Mouse (Mus musculus) neural tube, embryonic 12.5 days (tissue): Measurements from ENCODE around the gene Slc30a7. TPM values are rescaled to one million over a fixed set of nuclear protein-coding genes. Genes with fewer than 3 reads are reported as not detected.

Source experiments
- ATAC-seq: fragments of 200-750 bp; cut with Nextera tagmentation; 2 replicates; pipeline ENCODE4 v1.8.0; 2017; ENCODE audit warnings: low read depth, mild to moderate bottlenecking, moderate TSS enrichment, moderate library complexity; ENCODE audit not compliant: low FRiP score
- H3K27ac ChIP-seq: fragments of 300-500 bp; sonication (generic); 2 replicates; pipeline ENCODE4 v1.5.1; 2016
- H3K27me3 ChIP-seq: fragments of 300-500 bp; sonication (generic); replicated peaks from 2 replicates; pipeline ENCODE4 v1.6.1; 2016; ENCODE audit warnings: mild to moderate bottlenecking
- H3K36me3 ChIP-seq: fragments of 300-500 bp; sonication (generic); 2 replicates; pipeline ENCODE4 v1.6.1; 2016; ENCODE audit warnings: mild to moderate bottlenecking
- H3K4me1 ChIP-seq: fragments of 300-500 bp; sonication (generic); 2 replicates; pipeline ENCODE4 v1.6.1; 2016
- H3K4me2 ChIP-seq: fragments of 300-500 bp; sonication (generic); replicated peaks from 2 replicates; pipeline ENCODE4 v1.6.1; 2016; ENCODE audit warnings: mild to moderate bottlenecking
- H3K4me3 ChIP-seq: fragments of 300-500 bp; sonication (generic); 2 replicates; pipeline ENCODE4 v1.5.1; 2016
- H3K9ac ChIP-seq: fragments of 300-500 bp; sonication (generic); 2 replicates; pipeline ENCODE4 v1.6.1; 2016; ENCODE audit warnings: mild to moderate bottlenecking
- H3K9me3 ChIP-seq: fragments of 300-500 bp; sonication (generic); 2 replicates; pipeline ENCODE4 v1.6.1; 2016; ENCODE audit warnings: mild to moderate bottlenecking
- WGBS: fragments of 180-500 bp; shearing (Covaris S2); methylation state at CpG from one replicate; pipeline ENCODE4 v1.1.7; 2016; 5-methylcytosine and 5-hydroxymethylcytosine counted together
- polyA plus RNA-seq: library from polyadenylated mRNA; unstranded; fragments of >200 nt; fragmentation: Nextera tagmentation; extraction: Ambion mirVana; gene quantifications from 2 replicates; pipeline ENCODE4 v1.2.1, GENCODE M21; 2016

The Slc30a7 gene
- polyA plus RNA-seq, 1 experiment from 2014 or later: 20.7 TPM

DNA sequence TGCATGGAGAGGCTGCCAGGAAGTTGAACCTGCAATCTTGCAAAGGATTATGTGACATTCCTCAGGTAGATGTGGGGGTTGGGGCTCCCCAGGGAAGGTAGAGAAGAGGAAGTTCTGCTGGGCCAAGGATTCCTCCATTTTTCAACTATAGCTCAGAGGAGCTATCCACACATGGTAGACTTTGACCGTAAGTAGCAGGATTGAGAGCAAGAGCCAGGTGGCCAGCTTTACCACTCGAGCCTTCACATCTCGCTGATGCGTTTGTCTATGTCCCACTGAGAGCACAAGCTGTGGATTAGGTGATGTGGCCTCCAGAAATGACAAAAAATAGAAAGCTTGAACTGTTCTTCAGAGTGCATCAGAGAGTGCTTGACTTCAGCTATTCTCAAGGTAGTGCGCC, 11.9 kb upstream of the Slc30a7 start:
- WGBS: 94% methylated on average over 5 of the region's 5 CpGs
- no peak for ATAC-seq

DNA sequence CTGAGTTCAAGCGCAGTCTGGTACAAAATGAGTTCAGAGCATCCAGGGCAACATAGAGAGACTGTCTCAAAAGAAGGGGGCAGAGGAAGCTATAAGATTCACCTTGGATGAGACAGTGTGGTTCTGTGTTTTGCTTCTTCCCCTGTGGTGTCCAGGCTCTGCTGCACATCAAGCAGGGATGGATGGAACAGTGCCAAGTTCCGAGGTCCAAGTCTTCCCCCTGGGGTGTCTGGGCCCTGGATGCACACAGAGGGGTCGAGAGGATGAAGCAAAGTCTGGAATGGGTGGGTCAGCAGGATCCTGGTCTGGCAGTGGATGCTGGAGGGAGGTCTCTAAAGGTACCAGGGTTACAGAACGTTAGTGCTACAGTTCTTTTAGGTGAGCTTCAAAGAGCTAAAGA, 11.4 kb upstream of the Slc30a7 start:
- Histone ChIP-seq H3K4me2 (no peak overlapping the region), H3K4me3 (no peak overlapping the region)

More for the DNA sequence above, 11.9 kb upstream of the Slc30a7 start:
- Histone ChIP-seq H3K27ac (no peak overlapping the region), H3K9me3 (no peaks in the 10 kb centered on the region), H3K4me2 (no peak overlapping the region), H3K27me3 (no peaks in the 10 kb centered on the region), H3K9ac (no peak overlapping the region), H3K4me3 (no peak overlapping the region), H3K4me1 (peaks cover 7% of the 10 kb centered on the region; the same call in 1 of the 2 replicates), H3K36me3 (peaks cover 3% of the 10 kb centered on the region; the same call in 1 of the 2 replicates)

DNA sequence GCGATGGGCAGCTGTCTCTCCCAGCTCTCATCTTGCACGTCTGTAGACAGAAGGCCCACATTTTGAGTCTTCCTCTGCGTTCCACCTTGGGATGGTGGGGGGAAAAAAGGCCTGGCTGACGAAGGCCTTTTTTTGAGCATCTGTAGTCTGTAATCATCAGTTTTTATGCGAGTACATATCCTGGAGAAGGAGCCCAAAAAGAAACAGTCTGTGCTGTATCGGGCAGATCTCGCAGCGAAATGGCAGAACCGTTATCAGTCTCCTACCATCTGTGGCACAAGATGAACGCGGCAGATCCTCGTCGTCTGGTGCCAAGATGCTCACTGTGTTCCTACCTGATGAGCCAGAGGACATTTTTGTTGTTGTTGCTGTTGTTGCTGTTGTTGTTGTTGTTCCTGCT, 8.9 kb upstream of the Slc30a7 start:
- no peak overlapping the region for H3K9ac ChIP-seq
- ATAC-seq: no peak
- H3K27ac ChIP-seq: no peak overlapping the region
- no peaks in the 10 kb centered on the region for H3K36me3 ChIP-seq
- H3K4me2 ChIP-seq: no peak overlapping the region
- no peaks in the 10 kb centered on the region for H3K4me1 ChIP-seq
- WGBS: 91% methylated on average over 13 of the region's 13 CpGs
- H3K4me3 ChIP-seq: no peak overlapping the region
- no peaks in the 10 kb centered on the region for H3K27me3 ChIP-seq
- H3K9me3 ChIP-seq: no peaks in the 10 kb centered on the region

More for the DNA sequence above, 11.4 kb upstream of the Slc30a7 start:
- no peak overlapping the region for H3K9ac ChIP-seq
- H3K4me1 ChIP-seq: peaks cover 7% of the 10 kb centered on the region; the same call in 1 of the 2 replicates
- no peaks in the 10 kb centered on the region for H3K36me3 ChIP-seq
- ATAC-seq: no peak
- H3K27ac ChIP-seq: no peak overlapping the region
- no peaks in the 10 kb centered on the region for H3K27me3 ChIP-seq
- 75% methylated on average over 4 of the region's 4 CpGs for WGBS
- no peaks in the 10 kb centered on the region for H3K9me3 ChIP-seq

DNA sequence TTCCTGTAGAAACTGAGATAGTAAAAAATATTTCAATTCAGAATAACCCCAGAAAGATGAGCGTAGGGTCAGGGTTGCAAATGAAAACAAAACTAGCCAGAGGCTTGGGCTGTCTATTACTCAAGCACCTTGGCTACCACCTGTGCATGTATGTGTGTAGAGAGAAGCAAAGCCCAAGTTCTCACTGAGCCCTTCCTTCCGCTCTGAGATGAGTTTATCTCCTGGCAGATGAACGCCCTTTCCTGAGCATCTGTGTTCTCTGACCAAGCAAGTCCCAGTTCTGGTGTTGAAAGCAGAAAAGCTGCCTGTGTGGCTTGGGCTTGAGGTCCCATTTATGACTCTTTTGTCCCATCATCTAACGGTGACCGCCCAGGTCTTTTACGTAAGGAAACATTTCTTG, 7.7 kb upstream of the Slc30a7 start:
- no peaks in the 10 kb centered on the region for H3K4me1 ChIP-seq
- ATAC-seq: no peak
- no peaks in the 10 kb centered on the region for H3K36me3 ChIP-seq
- no peak overlapping the region for H3K4me2 ChIP-seq
- H3K27me3 ChIP-seq: no peaks in the 10 kb centered on the region
- no peaks in the 10 kb centered on the region for H3K9me3 ChIP-seq
- no peak overlapping the region for H3K9ac ChIP-seq
- no peak overlapping the region for H3K27ac ChIP-seq
- 86% methylated on average over 6 of the region's 6 CpGs for WGBS
- H3K4me3 ChIP-seq: no peak overlapping the region

DNA sequence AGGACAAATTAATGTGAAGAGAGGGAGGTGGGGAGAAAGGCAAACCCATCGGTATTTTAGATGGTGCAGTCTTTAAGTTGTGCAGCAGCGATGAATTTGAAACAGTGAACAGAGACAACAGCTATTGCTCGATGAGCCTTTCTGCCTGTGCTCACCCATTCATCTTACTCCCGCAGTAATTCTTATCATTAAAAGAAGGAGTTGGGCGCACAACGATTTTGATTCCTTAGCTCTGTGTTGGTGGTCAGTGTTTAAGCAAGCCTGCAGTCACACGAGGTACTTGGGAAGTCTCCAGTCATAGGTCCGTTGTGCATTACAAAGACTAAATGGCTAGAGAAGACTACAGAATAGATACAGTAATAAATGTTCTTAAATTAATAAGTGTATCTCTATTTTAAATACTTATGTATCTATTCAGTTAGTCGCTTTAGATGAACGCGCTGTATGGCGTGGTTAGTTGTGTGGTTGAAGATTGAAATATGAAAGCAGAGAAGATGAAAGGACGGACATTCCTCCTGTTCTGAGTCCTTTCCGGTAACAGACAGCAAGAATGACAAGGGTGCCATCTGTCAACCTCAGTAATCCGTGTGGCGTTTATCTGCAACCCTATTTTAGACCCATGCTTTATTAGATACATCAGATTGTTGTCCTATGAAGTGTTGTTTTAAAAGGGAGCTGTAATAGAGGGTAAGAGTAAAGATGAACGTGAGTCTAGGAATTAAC, 2.6 kb upstream of the Slc30a7 start:
- Histone ChIP-seq H3K4me2 (peak overlapping the region; percentile 88), H3K4me3 (no peak overlapping the region)
- WGBS: 82% methylated on average over 17 of the region's 17 CpGs

DNA sequence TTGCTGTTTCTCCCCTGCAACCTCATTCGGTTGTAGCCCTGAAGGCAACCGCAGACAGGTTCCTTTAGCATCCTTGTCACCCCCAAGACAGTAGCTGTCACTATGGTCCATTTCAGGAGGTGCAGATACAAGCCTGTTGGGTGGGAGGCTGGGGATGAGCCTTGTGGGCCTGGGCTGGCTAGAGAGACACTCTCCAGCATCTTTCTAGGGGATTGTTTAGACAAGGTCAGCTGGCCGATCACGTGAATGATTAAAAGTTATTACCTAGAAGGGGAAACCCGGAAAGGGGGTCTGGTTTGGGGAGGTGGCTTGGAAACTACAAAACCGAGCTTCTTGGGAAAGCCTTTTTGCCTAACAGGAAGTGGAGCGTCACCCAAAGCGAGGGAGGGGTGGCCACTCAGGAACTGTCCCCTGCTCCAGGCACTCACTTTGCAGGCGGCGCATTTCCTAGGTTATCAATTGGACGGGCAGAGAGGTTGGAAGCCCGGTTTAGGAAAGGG, 785 bp upstream of the Slc30a7 start:
- H3K4me3 ChIP-seq: peak overlapping the region; percentile 78

More for the DNA sequence above, 2.6 kb upstream of the Slc30a7 start:
- Histone ChIP-seq H3K4me1 (peaks cover 17% of the 10 kb centered on the region), H3K9me3 (no peaks in the 10 kb centered on the region), H3K36me3 (no peaks in the 10 kb centered on the region), H3K9ac (no peak overlapping the region), H3K27me3 (no peaks in the 10 kb centered on the region), H3K27ac (no peak overlapping the region)
- no peak for ATAC-seq

DNA sequence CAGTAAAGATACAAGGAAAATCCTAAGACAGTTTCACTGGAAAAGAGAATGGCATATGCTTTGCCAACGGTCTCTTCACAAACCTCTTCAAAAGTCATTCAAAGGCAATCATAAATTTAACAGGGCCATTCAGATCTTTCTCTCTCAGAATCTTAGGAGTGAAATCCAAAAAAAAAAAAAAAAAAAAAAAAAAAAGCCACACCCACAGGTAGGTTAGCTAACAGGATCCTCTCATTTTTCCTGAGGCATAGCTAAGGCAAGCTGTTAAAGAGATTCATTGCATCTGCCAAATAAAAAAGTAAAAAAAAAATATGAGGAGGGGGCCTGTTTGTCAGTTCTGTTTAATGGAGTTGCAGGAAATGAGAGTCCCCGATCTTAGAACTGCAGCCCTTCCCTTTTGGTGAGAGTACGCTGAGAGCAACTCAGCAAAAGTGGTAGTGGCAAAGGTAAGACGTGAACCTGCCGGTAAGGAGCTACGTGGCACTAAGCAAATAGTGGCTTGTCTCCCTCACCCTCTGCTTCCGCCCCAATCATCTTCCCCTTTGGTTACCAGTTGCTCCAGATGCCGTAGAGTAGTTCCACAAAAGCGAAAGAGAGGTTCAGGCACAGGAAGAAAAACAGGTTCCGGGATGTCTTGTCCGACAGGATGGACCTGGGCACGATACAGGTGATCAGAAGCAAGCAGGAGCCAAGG, 775 bp downstream of the Slc30a7 start:
- peak overlapping the region; percentile 38; the same call in 1 of the 2 replicates for H3K27ac ChIP-seq
- peaks cover 6% of the 10 kb centered on the region; the same call in 1 of the 2 replicates for H3K36me3 ChIP-seq
- H3K4me3 ChIP-seq: peak overlapping the region; percentile 78
- H3K9me3 ChIP-seq: no peaks in the 10 kb centered on the region
- no peaks in the 10 kb centered on the region for H3K27me3 ChIP-seq
- 6% methylated on average over 12 of the region's 12 CpGs for WGBS
- peak; percentile 1; the same call in 1 of the 2 replicates for ATAC-seq
- H3K4me1 ChIP-seq: peaks cover 17% of the 10 kb centered on the region
- peak overlapping the region; percentile 88 for H3K4me2 ChIP-seq
- H3K9ac ChIP-seq: peak overlapping the region; percentile 86

More for the DNA sequence above, 785 bp upstream of the Slc30a7 start:
- Histone ChIP-seq H3K4me2 (peak overlapping the region; percentile 88), H3K9me3 (no peaks in the 10 kb centered on the region), H3K4me1 (peaks cover 17% of the 10 kb centered on the region), H3K36me3 (peaks cover 6% of the 10 kb centered on the region; the same call in 1 of the 2 replicates), H3K9ac (peak overlapping the region; percentile 86), H3K27ac (peak overlapping the region; percentile 38), H3K27me3 (no peaks in the 10 kb centered on the region)
- peak; percentile 72 for ATAC-seq
- WGBS: under 1% methylated on average over 12 of the region's 12 CpGs

DNA sequence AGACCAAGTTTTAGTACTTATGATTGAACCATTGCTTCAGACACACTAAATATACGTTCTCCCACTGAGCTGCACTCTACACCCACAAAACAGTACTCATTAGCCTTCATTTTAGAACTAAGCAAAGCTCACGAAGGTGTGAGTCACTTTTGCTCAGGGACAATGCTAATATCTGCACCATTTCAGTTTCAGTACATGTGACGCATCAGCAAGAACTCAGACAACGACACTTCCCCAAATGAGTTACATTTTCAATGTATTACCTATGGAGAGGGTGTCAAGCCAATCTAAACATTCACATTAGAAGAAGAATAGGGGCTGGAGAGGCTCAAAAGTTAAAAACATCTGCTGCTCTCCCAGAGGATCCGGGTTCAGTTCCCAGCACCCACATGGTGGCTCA, 10.3 kb downstream of the Slc30a7 start:
- Histone ChIP-seq H3K9ac (no peak overlapping the region), H3K36me3 (peaks cover 29% of the 10 kb centered on the region), H3K27ac (no peak overlapping the region), H3K4me1 (no peaks in the 10 kb centered on the region), H3K27me3 (no peaks in the 10 kb centered on the region), H3K9me3 (no peaks in the 10 kb centered on the region), H3K4me3 (no peak overlapping the region), H3K4me2 (no peak overlapping the region)
- no peak for ATAC-seq
- WGBS: 93% methylated on average over 5 of the region's 5 CpGs

DNA sequence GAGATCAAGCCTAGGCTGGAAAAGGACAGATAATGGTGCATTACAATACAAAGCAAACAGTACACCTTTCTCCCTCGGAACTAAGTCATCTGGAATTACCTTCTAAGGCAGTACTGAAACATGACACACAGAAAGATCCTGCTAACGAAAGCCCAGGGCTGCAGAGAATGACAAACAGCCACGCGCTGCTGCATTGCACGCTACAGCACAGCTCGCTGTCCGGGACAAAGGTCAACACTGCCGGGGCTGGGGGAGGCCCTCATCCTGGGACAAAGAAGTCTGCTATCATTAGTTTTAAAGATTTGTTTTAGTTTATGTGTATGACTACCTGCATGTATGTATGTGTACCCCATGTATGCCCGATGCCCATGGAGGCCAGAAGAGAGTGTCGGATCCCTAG, 14.2 kb downstream of the Slc30a7 start:
- WGBS: 66% methylated on average over 10 of the region's 10 CpGs
- H3K27ac ChIP-seq: no peak overlapping the region
- no peak for ATAC-seq
- no peaks in the 10 kb centered on the region for H3K4me1 ChIP-seq
- peaks cover 23% of the 10 kb centered on the region for H3K36me3 ChIP-seq
- H3K9ac ChIP-seq: no peak overlapping the region
- H3K27me3 ChIP-seq: no peaks in the 10 kb centered on the region
- no peak overlapping the region for H3K4me3 ChIP-seq
- no peak overlapping the region for H3K4me2 ChIP-seq
- H3K9me3 ChIP-seq: no peaks in the 10 kb centered on the region

DNA sequence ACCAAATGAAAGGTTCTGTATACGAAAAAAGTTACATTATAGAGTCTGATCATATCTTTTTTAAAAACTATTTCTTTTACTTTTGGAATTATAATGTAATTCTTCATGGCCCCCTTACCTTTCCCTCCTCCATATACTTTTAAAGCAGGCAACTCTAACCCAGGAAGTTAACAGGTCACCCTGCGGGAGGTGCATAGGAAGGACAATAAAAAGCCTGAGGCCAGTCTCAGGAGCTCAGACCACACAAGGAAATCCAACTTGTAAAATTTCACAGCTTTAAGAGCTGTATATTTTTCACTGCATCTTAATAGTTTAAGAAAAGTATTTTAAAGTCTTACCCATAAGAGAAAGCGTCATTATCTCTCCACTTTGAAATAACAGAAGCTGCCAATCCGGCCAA, 14.6 kb downstream of the Slc30a7 start:
- no peak overlapping the region for H3K9ac ChIP-seq
- peaks cover 20% of the 10 kb centered on the region for H3K36me3 ChIP-seq
- H3K4me2 ChIP-seq: no peak overlapping the region
- ATAC-seq: no peak
- no peak overlapping the region for H3K4me3 ChIP-seq
- no peaks in the 10 kb centered on the region for H3K4me1 ChIP-seq
- H3K9me3 ChIP-seq: no peaks in the 10 kb centered on the region
- 70% methylated on average over 4 of the region's 4 CpGs for WGBS
- H3K27ac ChIP-seq: no peak overlapping the region
- no peaks in the 10 kb centered on the region for H3K27me3 ChIP-seq

DNA sequence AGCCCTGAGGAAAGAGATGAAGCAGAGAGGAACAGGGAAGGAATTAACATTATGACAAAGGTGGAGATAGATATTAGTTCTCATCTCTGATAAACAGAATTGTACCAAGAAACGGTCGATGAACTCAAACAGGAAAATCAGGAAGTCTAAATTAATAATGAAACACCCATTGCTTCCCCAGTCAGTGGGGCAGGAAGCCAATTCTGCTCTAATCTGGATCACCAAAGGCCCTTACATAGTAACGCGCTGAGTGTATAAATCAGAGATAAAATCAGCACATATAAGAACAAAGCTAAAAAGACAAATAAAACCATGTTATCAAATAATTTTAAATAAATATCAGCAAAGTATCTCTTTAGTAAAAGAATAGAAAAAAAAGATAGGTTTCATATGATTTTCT, 15.1 kb downstream of the Slc30a7 start:
- H3K4me2 ChIP-seq: no peak overlapping the region
- 92% methylated on average over 4 of the region's 4 CpGs for WGBS
- ATAC-seq: no peak
- no peak overlapping the region for H3K4me3 ChIP-seq
- peaks cover 22% of the 10 kb centered on the region for H3K36me3 ChIP-seq
- no peaks in the 10 kb centered on the region for H3K4me1 ChIP-seq
- no peak overlapping the region for H3K9ac ChIP-seq
- H3K9me3 ChIP-seq: no peaks in the 10 kb centered on the region
- no peaks in the 10 kb centered on the region for H3K27me3 ChIP-seq
- H3K27ac ChIP-seq: no peak overlapping the region

DNA sequence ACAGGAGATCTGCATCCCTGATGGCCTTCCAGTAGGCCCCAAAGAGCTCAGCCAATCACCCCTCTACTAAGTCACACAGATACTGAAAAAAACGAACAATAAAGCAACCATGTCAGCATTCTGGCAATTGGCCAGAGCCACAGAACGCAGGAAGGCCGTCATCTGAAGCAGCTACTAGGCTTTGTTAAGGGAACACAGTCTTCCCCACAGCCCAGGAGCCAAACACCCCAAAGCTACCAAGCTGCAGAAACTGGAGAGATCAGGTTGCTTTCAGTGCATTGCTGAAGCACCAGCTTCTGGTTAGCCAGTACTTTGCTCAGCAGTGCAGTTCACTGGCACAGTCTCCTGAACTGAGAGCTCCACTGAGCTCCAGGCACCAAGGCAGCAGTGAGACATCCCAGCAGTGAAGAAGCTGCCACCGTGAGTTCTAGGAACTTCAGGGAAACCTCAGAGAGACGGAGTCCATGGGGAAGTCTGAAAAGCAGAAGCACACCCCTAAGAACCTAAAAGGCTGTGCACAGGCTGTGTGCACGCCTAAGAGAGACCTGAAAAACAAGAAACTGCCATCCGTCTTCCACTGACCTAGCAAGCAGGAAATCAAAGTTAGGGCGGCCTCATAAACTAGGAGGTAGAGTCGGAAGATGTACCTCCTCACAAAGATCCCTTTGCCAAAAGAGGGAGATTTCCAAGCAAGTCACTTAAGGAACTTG, 21.9 kb downstream of the Slc30a7 start:
- H3K36me3 ChIP-seq: peaks cover 57% of the 10 kb centered on the region

More for the DNA sequence above, 21.9 kb downstream of the Slc30a7 start:
- Histone ChIP-seq H3K9ac (no peak overlapping the region), H3K9me3 (no peaks in the 10 kb centered on the region), H3K27ac (no peak overlapping the region), H3K4me3 (no peak overlapping the region), H3K27me3 (no peaks in the 10 kb centered on the region), H3K4me1 (no peaks in the 10 kb centered on the region), H3K4me2 (no peak overlapping the region)
- ATAC-seq: peak; percentile 9; the same call in 1 of the 2 replicates
- 84% methylated on average over 9 of the region's 9 CpGs for WGBS
